ENCODE assay signal across 8 mouse cellular contexts in the genomic region with DNA sequence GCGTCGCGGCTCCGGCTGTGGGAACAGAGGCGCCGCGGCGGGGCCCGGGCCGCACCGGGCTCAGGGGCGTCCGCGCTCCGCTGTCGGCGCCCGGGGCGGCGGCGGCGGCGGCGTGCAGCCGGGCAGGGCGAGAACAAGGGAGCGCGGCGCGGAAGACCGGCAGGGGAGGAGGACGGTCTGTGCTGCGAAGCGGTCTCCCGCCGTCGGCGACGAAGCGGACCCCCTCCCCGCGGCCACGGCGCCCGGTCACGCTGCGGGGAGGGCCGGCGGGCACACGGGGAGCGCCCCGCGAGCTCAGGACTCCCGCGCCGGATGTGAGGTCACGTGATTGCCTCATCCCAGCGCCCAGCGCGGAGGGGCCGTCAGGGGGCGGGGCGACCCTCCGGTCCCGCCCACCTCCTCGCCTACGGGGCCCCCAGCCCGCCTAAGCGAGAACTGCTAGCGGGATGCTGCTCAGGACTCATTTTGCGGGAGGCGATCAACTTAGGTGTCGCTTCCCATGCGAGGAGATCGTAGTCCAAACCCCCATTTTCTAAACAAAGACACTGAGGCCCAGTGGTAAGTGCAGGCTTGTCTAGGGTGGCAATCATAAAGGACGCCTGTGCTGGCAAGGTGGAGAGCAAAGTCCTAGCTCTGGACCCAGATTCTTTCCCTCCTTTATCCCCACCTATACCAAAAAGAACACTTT. TPM values are rescaled to one million over a fixed set of nuclear protein-coding genes. Genes with fewer than 3 reads are reported as not detected.
DNase-seq lines count a peak whose midpoint lies in the region; ATAC-seq lines count a peak whose summit lies in the region.

No protein-coding gene starts in this region.

- H3K4me2 ChIP-seq in embryonic facial prominence, embryonic 11.5 days (ENCODE audit: low read depth, low read length), result peak overlapping the region; percentile 92
- H3K4me2 ChIP-seq in midbrain, embryonic 12.5 days (replicated peaks), result peak overlapping the region; percentile 95

- WGBS in embryonic facial prominence, embryonic 11.5 days, result 0% methylated on average over 37 of the region's 76 CpGs
- WGBS in limb, embryonic 10.5 days, result 4% methylated on average over 76 of the region's 76 CpGs
- WGBS in midbrain, embryonic 12.5 days, result under 1% methylated on average over 51 of the region's 76 CpGs

- no peaks in the 10 kb centered on the region for H3K9me3 ChIP-seq in embryonic facial prominence, embryonic 11.5 days (replicated peaks; ENCODE audit: control insufficient read depth, low read length)
- no peaks in the 10 kb centered on the region for H3K9me3 ChIP-seq in limb, embryonic 10.5 days (replicated peaks)
- H3K9me3 ChIP-seq in midbrain, embryonic 12.5 days, result no peaks in the 10 kb centered on the region

- H3K4me3 ChIP-seq in embryonic facial prominence, embryonic 11.5 days (ENCODE audit: low read depth, low read length), result peak overlapping the region; percentile 94
- peak overlapping the region; percentile 97 for H3K4me3 ChIP-seq in limb, embryonic 10.5 days
- peak overlapping the region; percentile 97 for H3K4me3 ChIP-seq in midbrain, embryonic 12.5 days

- no peaks in the 10 kb centered on the region; the same call in 1 of the 2 replicates for H3K36me3 ChIP-seq in embryonic facial prominence, embryonic 11.5 days (replicated peaks; ENCODE audit: control insufficient read depth, insufficient read depth, low read depth, low read length)
- peaks cover 31% of the 10 kb centered on the region for H3K36me3 ChIP-seq in limb, embryonic 10.5 days
- peaks cover 14% of the 10 kb centered on the region for H3K36me3 ChIP-seq in midbrain, embryonic 12.5 days

- peak overlapping the region; percentile 88 for H3K9ac ChIP-seq in embryonic facial prominence, embryonic 11.5 days (replicated peaks; ENCODE audit: low read length)
- H3K9ac ChIP-seq in midbrain, embryonic 12.5 days (replicated peaks), result peak overlapping the region; percentile 96

- H3K27me3 ChIP-seq in embryonic facial prominence, embryonic 11.5 days (ENCODE audit: control insufficient read depth, insufficient read depth, low read length), result no peaks in the 10 kb centered on the region
- no peaks in the 10 kb centered on the region for H3K27me3 ChIP-seq in limb, embryonic 10.5 days (ENCODE audit: low read depth, poor library complexity, severe bottlenecking)
- peaks cover 15% of the 10 kb centered on the region for H3K27me3 ChIP-seq in midbrain, embryonic 12.5 days

- peak; percentile 94 for DNase-seq in 3134 (ENCODE audit: extremely low read depth, insufficient read length, low spot score)
- DNase-seq in adrenal gland, postnatal 25 days, result peak; percentile 92
- DNase-seq in embryonic facial prominence, embryonic 11.5 days (ENCODE audit: low spot score), result peak; percentile 97
- peak; percentile 99 for DNase-seq in heart, adult 11 months
- peak; percentile 87 for DNase-seq in kidney, adult 11 months
- peak; percentile 96 for DNase-seq in limb, embryonic 10.5 days (ENCODE audit: low spot score)
- peak; percentile 80 for DNase-seq in skeletal muscle tissue, adult 2 months (ENCODE audit: low read depth, low spot score)

- peaks cover 3% of the 10 kb centered on the region; the same call in 1 of the 2 replicates for H3K4me1 ChIP-seq in embryonic facial prominence, embryonic 11.5 days (ENCODE audit: control insufficient read depth, insufficient read depth, low read length)
- H3K4me1 ChIP-seq in limb, embryonic 10.5 days, result peaks cover 28% of the 10 kb centered on the region
- H3K4me1 ChIP-seq in midbrain, embryonic 12.5 days, result peaks cover 21% of the 10 kb centered on the region

- H3K27ac ChIP-seq in embryonic facial prominence, embryonic 11.5 days (replicated peaks; ENCODE audit: low read depth, low read length), result peak overlapping the region; percentile 28; the same call in 1 of the 2 replicates
- H3K27ac ChIP-seq in limb, embryonic 10.5 days, result peak overlapping the region; percentile 94
- H3K27ac ChIP-seq in midbrain, embryonic 12.5 days (replicated peaks), result peak overlapping the region; percentile 66

- ATAC-seq in embryonic facial prominence, embryonic 11.5 days (replicated peaks; ENCODE audit: insufficient number of reproducible peaks, low FRiP score, low TSS enrichment, low read depth), result peak; percentile 76
- ATAC-seq in midbrain, embryonic 12.5 days (ENCODE audit: low FRiP score, low read depth), result peak; percentile 91

RNA-seq across cellular contexts. Expression of gene Atp13a3, which starts 17.1 kb away (rescaled TPM):
- 57.2 and 75.3 TPM in 2 replicates for total RNA-seq in adrenal gland, postnatal 25 days (2021)
- polyA plus RNA-seq in embryonic facial prominence, embryonic 11.5 days (2014; fragmentation: Nextera tagmentation; extraction: Ambion mirVana), result 10.9 and 13.3 TPM in 2 replicates
- polyA plus RNA-seq in limb, embryonic 10.5 days (2016; fragmentation: Nextera tagmentation; extraction: Ambion mirVana), result 12.6 and 14.0 TPM in 2 replicates
- polyA plus RNA-seq in midbrain, embryonic 12.5 days (2016; fragmentation: Nextera tagmentation; extraction: Ambion mirVana), result 11.4 and 14.8 TPM in 2 replicates

Comparison
In these comparisons a context has a peak if more than half of its experiments do, and no peak if none do; other contexts are left out.
1. Peak in every context shown above with its lines: DNase-seq, ATAC-seq, H3K4me3 ChIP-seq and H3K27ac ChIP-seq.
2. H3K27ac ChIP-seq: peak in every context shown above with its lines; median percentile 94 in limb, embryonic 10.5 days; 66 in midbrain, embryonic 12.5 days; 28 in embryonic facial prominence, embryonic 11.5 days.